Mouse (Mus musculus): Measurements from ENCODE around the gene Smap2.

Gene Smap2

DNA sequence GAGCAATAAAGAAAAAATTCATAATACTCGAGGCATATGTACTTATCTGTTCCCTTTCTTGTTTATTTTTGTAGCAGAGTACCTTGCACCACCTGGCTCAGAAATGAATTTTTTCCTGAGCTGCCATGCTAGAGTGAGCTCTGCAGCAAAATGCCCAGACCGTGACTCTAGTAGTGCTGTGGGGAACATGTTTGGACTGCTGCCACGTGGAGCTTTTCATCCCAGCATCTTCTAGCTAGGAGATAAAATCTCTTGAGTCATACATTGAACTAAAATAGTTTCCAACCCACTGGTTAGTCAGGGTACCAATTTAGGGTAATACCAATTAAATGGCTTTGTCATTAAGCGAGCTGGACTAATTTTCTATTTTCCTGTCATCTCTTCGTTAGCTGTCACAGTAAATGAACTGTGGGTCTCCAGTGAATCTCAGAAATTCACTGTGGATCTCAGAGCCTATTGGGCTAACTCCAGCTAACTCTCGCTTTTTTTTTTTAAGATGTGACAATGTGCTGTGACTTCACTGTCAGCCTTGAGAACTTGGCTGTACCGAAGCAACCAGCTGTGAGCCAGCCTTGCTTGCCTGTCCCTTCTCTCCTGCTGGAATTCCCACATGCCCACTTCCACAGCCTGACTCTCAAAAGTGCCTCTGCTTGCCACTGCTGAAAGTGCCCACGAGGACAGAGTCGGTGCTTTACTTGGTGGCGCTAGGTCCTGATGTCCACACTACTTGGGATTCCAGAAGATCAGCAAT lies 3.2 kb upstream of the Smap2 start:
- peak; percentile 50 for DNase-seq

DNA sequence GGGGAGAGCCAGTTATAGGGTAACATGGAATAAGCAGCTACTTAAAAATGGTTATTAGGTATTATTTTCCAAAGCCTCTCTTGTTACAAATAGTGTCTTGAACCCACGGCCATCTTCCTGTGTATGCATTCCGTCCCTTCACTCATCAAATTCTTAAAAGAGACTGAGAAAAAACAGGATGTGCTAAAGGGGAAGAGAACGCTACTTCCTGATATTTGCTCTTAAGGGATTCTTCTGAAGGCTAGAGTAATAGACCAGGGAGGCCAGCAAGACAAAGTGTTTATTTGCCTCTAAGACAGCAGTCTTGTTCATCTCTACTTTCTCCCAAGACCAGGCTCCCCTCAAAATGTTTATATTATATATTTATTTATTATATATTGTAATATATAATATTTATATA lies 1.2 kb upstream of the Smap2 start:
- no peak for DNase-seq

GRCm38 (mm10) chr4:121016021-121016898 lies 787 bp downstream of the Smap2 start:
- DNase-seq, result peak; percentile 62

GRCm38 (mm10) chr4:121015268-121015659 lies 1.8 kb downstream of the Smap2 start:
- no peak for DNase-seq

- DNase-seq, result no peak
Observed at GRCm38 (mm10) chr4:121014594-121015267, 2.3 kb downstream of the Smap2 start.

GRCm38 (mm10) chr4:121010770-121011549 lies 6.1 kb downstream of the Smap2 start:
- no peak for DNase-seq

- no peak for DNase-seq
Observed at GRCm38 (mm10) chr4:121009151-121009550, 7.9 kb downstream of the Smap2 start.

DNA sequence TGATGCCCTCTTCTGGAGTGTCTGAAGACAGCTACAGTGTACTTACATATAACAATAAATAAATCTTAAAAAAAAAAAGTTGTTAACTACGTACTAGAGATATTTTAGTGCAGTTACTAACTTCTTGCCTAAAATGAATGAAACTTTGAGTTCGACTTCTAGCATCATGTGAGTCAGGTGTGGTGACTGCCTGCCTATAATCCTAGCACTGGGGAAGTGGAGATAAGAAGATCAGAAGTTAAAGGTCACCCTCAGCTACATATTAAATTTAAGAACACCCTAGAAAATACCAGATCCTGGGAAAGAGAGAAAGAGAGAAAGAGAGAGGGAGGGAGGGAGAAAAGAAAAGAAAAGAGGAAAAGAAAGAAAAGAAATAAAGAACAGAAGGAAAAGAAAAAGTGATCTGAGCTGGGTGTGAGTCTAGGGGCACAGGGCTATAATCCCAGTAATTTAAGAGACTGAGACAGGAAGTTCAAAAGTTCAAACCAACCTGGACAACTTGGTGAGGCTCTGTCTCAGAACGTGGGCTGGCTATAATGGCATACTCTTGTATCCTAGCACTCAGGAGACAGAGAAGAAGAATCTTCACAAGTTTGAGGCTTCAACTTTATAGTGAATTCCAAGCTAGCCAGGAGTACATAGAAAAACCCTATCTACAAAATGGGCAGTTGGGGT lies 8.8 kb downstream of the Smap2 start:
- no peak for DNase-seq

DNA sequence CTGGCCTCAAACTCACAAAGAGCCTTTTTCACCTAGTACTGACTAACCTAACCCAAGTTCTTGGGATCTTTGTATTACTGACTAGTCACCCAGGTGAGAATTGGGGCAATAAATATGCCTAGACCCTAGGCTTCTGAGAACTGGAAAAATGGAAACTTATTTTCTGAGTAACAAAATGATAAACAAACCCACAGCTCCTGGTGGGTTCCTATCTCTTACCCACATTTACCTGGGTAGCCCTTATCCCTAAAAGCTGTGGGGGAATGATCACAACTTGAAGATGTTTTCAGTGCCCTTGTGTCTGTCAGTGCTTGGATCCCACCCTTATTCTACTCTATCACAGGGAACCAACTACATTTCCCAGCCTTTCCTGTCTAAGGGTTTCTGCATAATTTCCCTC lies 10.0 kb downstream of the Smap2 start:
- no peak for DNase-seq

DNA sequence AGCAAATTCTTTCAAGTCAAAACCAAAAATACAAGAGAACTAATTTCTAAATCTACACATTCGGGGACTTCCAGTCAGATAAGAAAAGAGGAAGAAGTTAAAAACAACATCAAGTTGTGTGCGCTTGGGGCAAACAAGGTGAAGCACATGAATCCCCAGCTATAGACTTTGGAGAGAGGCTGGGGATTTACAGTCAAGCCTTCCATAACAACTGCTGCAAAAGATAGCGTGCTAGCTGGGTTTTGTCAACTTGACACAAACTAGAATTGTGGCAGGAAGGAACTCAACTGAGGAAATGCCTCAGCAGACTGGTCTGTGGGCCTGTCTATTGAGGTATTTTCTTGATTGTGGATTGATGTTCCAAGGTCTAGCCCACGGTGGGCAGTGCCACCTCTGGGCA lies 12.4 kb downstream of the Smap2 start:
- DNase-seq, result peak; percentile 23

- no peak for DNase-seq
Observed at GRCm38 (mm10) chr4:121003611-121004091, 13.4 kb downstream of the Smap2 start.

DNA sequence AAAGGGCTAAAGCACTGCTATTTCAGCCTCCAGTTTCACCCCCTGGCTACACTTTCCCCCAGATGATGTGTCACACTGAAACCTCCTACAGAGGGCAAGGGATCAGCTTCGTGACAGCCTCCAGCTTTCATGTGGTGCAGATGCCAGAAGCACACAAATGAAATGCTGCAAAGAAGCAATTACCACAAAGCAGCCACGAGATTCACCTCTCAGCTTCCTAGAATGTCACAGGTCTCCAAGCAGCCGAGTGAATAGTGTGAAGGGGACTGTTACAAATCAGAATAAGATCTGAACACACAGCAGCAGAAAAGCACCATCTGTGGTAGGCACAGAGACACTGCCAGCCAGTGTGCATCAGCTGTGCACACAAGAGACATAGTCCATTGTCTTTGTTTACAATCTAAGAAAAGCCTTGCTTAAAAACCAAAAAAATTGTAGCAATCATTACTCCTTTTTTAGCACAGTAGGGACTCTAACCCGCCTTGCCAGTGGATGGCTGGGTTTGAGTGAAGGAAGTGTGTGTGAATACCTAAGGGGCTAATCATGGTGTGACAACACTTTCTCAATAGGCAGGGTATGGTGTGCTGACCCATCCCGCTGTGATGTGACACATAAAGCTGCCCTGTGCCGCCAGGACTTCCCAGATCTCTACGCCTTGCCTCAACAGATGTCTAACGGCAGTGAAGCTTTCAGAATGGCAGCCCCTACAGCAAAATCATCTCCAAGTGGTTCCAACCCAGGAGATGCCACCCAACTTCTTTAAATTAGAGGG lies 14.5 kb downstream of the Smap2 start:
- peak; percentile 25 for DNase-seq

DNA sequence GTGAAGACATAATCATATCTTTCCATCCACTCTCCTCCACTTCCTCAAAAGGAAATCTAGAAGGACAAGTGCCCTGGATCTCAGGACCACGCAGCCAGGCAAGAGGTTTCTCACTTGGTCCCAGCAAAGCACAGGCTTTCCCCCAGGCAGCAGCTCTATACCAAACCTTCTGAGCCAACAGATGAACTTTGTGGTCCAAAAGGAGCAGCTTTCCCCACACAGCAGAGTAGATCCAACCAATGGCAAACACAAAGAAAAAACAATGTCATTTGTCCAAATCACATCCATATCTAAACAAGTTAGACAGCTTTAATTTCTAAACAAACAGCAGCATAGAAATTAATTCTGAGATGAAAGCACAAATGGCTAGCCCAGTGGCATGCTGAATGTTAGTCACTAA lies 15.4 kb downstream of the Smap2 start:
- no peak for DNase-seq

GRCm38 (mm10) chr4:121001042-121001441 lies 16.0 kb downstream of the Smap2 start:
- no peak for DNase-seq

GRCm38 (mm10) chr4:120995911-120996310 lies 21.1 kb downstream of the Smap2 start:
- DNase-seq, result peak; percentile 23

DNA sequence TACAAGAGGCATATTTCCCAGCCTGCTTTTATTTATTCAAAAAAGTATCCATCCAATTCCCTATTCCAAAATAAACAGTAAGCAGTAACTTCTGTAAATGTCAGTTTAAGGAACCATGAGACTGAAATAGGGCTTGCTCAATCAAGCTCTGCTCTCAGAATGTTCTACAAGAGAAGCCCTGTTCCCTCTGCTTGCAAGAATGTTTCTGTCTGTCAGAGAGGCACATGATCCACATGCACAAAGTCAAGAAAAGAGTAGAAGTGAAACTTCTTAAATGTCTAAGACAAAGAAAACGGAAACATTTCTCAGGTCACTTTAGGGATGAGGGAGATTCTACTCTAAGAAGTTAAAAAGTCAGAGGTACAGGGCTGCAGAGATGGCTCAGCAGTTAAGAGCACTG lies 24.0 kb downstream of the Smap2 start:
- no peak for DNase-seq

DNA sequence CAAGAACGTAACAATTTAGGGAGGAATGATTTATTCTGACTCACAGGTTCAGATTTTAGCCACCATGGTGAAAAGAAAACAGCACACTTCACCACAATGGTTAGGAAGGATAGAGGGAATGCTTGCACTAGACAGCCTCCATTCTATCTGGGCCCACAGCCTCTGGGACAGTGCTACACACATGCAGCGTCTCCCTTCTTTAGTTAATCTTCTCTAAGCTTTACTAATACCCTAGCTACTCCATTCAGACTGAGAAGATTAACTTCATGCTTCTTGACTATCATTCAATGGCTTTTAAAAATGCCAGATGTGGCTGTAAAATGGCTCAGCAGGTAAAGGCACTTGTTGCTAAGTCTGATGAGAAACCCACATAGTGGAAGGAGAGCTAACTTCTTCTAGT lies 24.8 kb downstream of the Smap2 start:
- no peak for DNase-seq

GRCm38 (mm10) chr4:120987319-120987718 lies 29.7 kb downstream of the Smap2 start:
- no peak for DNase-seq

DNA sequence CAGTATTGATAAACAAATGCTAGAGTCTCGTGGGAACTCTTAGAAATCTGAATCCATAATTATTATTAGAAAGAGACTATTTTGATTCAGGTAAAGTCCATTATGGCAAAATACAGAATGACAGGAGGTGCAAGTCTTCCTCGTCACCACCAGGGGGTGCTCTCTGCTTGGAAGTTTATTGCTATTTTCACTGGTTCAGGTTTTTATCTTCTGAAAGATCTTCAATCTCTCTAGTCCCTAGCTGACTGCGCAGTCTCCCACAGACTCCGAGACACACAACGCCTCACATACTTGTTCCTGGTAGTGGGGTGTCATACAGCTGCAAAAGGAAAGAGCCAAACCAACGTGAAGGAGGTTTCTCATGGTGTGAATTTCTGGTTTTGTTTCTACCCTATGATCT lies 30.6 kb downstream of the Smap2 start:
- DNase-seq, result peak; percentile 67

DNA sequence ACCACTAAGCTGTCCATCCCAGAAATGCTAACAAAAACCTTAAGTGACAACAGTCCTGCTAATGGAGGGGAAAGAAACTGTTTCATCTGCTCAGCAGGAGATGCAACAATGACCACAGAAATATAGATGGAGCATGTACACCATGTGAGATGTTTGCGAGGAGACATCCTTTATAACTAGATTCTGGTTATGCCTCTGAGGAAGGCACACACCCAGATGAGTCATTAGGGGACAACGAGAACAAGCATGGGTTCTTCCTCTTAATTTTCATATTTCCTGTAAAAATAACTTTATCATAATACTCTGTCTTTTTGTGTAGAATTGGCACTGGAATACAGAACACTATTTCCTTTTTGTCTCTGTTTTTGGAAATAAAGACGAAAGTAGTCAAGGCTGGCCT lies 38.8 kb downstream of the Smap2 start:
- no peak for DNase-seq

GRCm38 (mm10) chr4:120975428-120975734 lies 41.7 kb downstream of the Smap2 start:
- no peak for DNase-seq

Measured in kidney, postnatal 10 days (tissue).